Mouse (Mus musculus) left cerebral cortex, adult 2 months (tissue): ENCODE results near the gene Sclt1. TPM values are rescaled to one million over a fixed set of nuclear protein-coding genes. Genes with fewer than 3 reads are reported as not detected.
A peak's percentile ranks its signal among the peaks of the same experiment; 100 is the strongest.
"Not testable (repeated sequence)": the region's sequence is repeated elsewhere in the genome, so short reads cannot be mapped to it uniquely, and the experiment has no call there.

Experiments used
- DNase-seq, 2 experiments: peaks; one replicate each; pipeline ENCODE4 v3.0.0; 2021 to 2022; ENCODE audit warnings: low spot score in 2 of 2, mixed read lengths in 1 of 2; ENCODE audit errors: extremely low spot score in 1 of 2
- H3K27ac ChIP-seq: fragments of 200-600 bp; 2 replicates; pipeline ENCODE4 v1.8.1; 2022
- H3K4me3 ChIP-seq: fragments of 200-600 bp; 2 replicates; pipeline ENCODE4 v1.8.1; 2022
- CTCF ChIP-seq: fragments of 200-600 bp; IDR thresholded peaks from 2 replicates; pipeline ENCODE4 v1.8.1; 2022; ENCODE audit warnings: antibody characterized with exemption, mild to moderate bottlenecking, moderate library complexity
- intact Hi-C: fragments of 180-260 bp; cut with DNase I; formaldehyde crosslinking; loops from one replicate; pipeline ENCODE4 v1.15.1; 2025
- long read RNA-seq, 2 experiments: library from polyadenylated mRNA; stranded (forward); transcript quantifications; one replicate each; pipeline ENCODE4 v2.0.0; 2021; ENCODE audit warnings: borderline mapping rate in 2 of 2
- total RNA-seq, 2 experiments: library from RNA; stranded (reverse); gene quantifications; 2 replicates each; pipeline ENCODE4 v1.2.3; 2021

Sclt1 gene
- 10 to 100 TPM; 19.7 to 20.3 TPM for total RNA-seq
- long read RNA-seq, experiment 1, transcript Sclt1-201 (21 exons, 3,005 nt), result major isoform, 8 of 18 reads
- long read RNA-seq, experiment 1, partial matches to known transcripts, result 0 of 18 reads
- long read RNA-seq, experiment 1, other reads (novel, unspliced or antisense), result 6 of 18 reads
- long read RNA-seq, experiment 2, partial matches to known transcripts, result 1 of 9 reads
- long read RNA-seq, experiment 2, other reads (novel, unspliced or antisense), result 5 of 9 reads

DNA sequence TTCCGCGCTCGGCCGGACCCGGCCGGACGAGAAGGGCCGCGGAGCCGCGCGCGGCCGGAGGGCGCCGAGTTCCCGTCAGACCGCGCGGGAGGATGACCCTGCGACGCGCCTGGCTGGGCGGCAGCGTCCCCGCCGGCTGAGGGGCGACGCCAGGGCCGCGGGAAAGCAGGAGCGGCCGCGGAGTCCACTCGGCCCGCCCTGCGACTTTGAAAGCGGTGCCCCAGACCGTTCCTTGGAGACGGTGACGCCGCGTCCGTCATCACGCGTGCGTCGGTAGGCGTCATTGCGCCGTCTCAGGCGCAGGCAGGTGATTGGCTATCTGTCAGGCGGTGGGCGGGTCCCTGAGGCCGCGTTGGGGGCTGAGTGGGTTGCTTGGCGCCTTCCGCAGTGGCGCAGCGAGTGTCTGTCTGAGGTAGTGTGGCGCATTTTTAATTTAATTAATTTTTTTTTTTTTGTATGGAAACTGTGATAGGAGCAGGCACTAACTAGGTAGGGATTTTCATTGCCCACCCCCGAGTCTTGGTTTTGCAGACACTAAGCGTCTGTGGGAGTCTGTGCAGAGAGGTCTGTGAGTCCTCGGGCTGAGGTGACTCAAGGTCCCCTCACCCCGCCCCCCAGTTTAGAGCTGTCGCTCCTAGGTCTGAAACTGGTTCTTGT, at the start of gene Sclt1, which contains the start of gene D3Ertd751e:
Gene Sclt1 (minus strand): TSS at position 237 of the 657 bp plus-strand sequence.
Gene D3Ertd751e (plus strand): TSS at position 334 of the 657 bp plus-strand sequence.
- Histone ChIP-seq H3K4me3 (peak within 1 kb of the TSS; percentile 69), H3K27ac (peak within 1 kb of the TSS; percentile 98)
- intact Hi-C loops, result no loop called here
- TF ChIP-seq CTCF, result peak; percentile 22; the same call in 1 of the 2 replicates
- peak; percentile 98 for DNase-seq

GRCm38 (mm10) chr3:41762091-41762490, 19.8 kb upstream of the Sclt1 start:
- no peak for DNase-seq
- Histone ChIP-seq H3K4me3 (no peak overlapping the region), H3K27ac (no peak overlapping the region)
- TF ChIP-seq CTCF, result no peak
- intact Hi-C loops, result no loop called here

DNA sequence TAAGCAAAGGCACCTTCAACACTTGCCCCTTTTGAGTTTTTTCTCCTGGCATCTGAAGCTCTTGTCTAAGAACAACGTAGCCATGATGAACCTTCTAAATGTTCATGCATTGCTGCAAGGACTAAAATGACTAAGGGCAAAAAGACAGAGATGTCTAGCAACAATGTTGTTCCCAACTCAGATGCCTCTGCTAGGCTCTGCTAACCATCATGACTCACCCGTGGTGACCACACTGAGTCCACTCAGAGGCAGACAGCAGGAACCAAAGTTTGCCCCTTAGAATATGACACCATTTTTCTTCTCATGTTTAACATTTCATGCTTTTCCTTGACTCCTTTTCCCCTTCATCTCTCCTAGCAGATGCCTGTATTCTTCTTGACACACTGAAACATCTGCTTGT, 12.2 kb upstream of the Sclt1 start:
- no peak for TF ChIP-seq CTCF
- Histone ChIP-seq H3K27ac (no peak overlapping the region), H3K4me3 (no peak overlapping the region)
- intact Hi-C loops, result no loop called here
- DNase-seq, result no peak

- Histone ChIP-seq H3K27ac (peak overlapping the region; percentile 98; the same call in 1 of the 2 replicates), H3K4me3 (peak overlapping the region; percentile 69)
- intact Hi-C loops, result no loop called here
- DNase-seq, result no peak
- peak; percentile 14 for TF ChIP-seq CTCF
Measured at GRCm38 (mm10) chr3:41743436-41743835, 1.1 kb upstream of the Sclt1 start.

DNA sequence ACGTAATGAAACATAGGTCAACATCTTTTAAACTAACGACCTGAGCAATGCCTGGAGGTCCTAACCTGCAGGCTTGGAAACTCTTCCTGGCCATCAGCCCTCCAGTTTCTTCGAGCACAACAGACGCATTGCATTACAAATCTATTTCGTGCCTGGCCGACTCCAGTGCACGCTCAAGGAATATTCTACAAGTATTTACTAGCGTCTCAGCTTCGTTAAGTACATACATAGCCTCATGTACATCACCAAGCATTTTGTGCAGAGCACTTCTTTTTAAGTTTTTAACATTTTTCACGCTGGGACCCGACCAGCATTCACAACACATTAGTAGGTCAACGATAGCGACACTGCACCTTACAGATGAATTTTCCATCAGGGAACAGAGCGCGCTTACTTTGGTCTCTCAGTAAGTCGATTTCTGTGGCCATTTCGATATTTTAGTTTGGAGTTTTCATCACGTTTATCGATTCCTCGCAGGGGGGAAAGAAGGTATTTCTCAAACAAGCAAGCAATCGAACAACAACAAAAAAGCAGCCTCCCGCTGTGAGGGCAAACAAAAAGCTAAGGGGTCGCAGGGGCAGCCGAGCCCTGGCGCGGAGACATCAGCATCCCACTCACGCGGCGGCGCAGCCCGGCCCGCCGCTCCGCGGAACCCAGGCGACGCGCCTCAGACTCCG, 575 bp downstream of the Sclt1 start:
- Histone ChIP-seq H3K27ac (peak overlapping the region; percentile 71), H3K4me3 (peak overlapping the region; percentile 69)
- intact Hi-C loops, result no loop called here
- DNase-seq, result peak in 1 of 2 experiments; percentile 13
- TF ChIP-seq CTCF, result no peak

DNA sequence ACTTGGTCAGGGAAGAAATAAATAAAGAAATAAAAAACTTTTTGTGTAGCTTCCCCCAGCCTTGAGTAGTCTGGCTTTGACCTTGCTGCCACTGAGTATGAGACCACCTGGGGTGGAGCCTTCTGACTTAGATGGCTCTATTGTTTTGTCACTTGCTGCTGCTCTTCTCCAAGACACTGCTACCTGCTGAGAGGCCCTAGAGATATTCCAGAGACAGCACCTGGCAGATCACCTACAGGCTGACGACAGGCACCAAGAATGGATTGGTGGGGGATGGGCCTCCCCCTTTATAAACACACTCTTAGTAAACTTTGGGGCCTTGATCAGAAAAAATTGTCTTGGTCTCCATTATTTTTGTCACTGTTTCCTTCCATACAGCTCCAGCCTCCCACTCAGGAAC, 46.6 kb downstream of the Sclt1 start:
- intact Hi-C loops, result no loop called here
- TF ChIP-seq CTCF, result no peak
- DNase-seq, result no peak
- Histone ChIP-seq H3K27ac (no peak overlapping the region), H3K4me3 (no peak overlapping the region)

- Histone ChIP-seq H3K4me3 (no peak overlapping the region), H3K27ac (no peak overlapping the region)
- intact Hi-C loops, result no loop called here
- DNase-seq, result no peak
- TF ChIP-seq CTCF, result no peak
Measured at GRCm38 (mm10) chr3:41692440-41693142, 49.7 kb downstream of the Sclt1 start.

GRCm38 (mm10) chr3:41690114-41690640, 52.1 kb downstream of the Sclt1 start:
- intact Hi-C loops, DNase-seq, H3K4me3 ChIP-seq, H3K27ac ChIP-seq: not testable (repeated sequence)

- intact Hi-C loops, result no loop called here
- no peak for DNase-seq
- H3K4me3 ChIP-seq, result no peak overlapping the region
- TF ChIP-seq CTCF, result no peak
- no peak overlapping the region for H3K27ac ChIP-seq
Measured at GRCm38 (mm10) chr3:41686396-41686795, 55.9 kb downstream of the Sclt1 start.

DNA sequence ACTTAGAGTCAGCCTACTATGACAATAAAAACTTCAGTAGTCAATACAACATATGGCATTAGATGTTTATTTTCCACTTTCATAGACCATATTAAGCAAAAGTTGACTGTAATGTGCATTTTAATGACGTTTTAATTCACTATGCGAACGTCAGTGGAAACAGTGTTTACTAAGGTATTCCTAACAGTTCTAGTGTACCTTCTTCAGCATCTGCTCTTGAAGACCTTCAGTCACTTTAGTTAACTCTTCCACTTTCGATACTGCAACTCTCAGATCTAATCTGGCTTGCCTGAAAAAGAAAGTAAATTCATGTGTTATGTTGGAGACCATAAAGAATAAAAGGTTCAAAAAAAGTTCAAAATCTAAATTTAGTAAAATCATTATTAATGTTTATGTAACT, 60.2 kb downstream of the Sclt1 start:
- intact Hi-C loops, result no loop called here
- Histone ChIP-seq H3K4me3 (no peak overlapping the region), H3K27ac (no peak overlapping the region)
- TF ChIP-seq CTCF, result no peak
- no peak for DNase-seq

- Histone ChIP-seq H3K4me3 (no peak overlapping the region), H3K27ac (no peak overlapping the region)
- no peak for DNase-seq
- intact Hi-C loops, result no loop called here
- TF ChIP-seq CTCF, result no peak
Measured at GRCm38 (mm10) chr3:41676648-41677047, 65.7 kb downstream of the Sclt1 start.
